Mouse (Mus musculus): ENCODE results near the gene Gfpt1.

DNA sequence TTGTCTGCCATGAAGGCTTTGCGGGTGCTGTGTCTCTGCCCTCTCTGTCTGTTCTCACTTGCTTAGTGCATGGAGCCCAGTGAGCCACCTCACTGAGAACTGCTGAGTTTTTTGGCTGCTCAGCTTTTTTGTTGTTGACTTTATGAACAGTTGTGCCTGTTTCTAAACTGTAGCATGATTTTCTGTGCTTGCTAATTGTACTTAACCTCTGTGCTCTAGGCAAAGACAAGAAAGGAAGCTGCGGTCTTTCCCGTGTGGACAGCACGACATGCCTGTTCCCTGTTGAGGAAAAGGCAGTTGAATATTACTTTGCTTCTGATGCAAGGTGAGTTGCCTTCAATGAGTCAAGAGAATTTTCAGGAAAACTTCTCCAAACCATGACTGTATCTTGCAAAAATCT lies 20.9 kb downstream of the Gfpt1 start:
- no peak for TF ChIP-seq EP300 (IDR thresholded peaks at IDR 0.05; ENCODE audit: insufficient read depth, low read depth, low read length)
- no peak for TF ChIP-seq CTCF (IDR thresholded peaks at IDR 0.05; ENCODE audit: low read depth, low read length)
